Mouse (Mus musculus) MEL (cell line): ENCODE measurements around the gene Nfkbid.

ENCODE experiments used
- BHLHE40 ChIP-seq: IDR thresholded peaks from 2 replicates; pipeline ENCODE4 v1.6.1; 2012; ENCODE audit warnings: low read depth, mild to moderate bottlenecking, inconsistent platforms, low read length, improper control_type of control experiment, borderline replicate concordance
- CTCF ChIP-seq, 3 experiments: IDR thresholded peaks in 2 of 3; conservative IDR thresholded peaks in 1 of 3; 2 replicates each; pipeline ENCODE4 v1.5.1; 2011 to 2012; ENCODE audit warnings: low read length in 3 of 3, low read depth in 2 of 3, mild to moderate bottlenecking in 2 of 3, improper control_type of control experiment in 1 of 3, inconsistent platforms in 1 of 3, mixed read lengths in 1 of 3, moderate library complexity in 1 of 3; ENCODE audit not compliant: control insufficient read depth in 1 of 3, insufficient read depth in 1 of 3, poor library complexity in 1 of 3, severe bottlenecking in 1 of 3
- E2F4 ChIP-seq: IDR thresholded peaks from 2 replicates; pipeline ENCODE4 v1.6.1; 2011; ENCODE audit warnings: low read depth, low read length, improper control_type of control experiment, borderline replicate concordance
- ELF1 ChIP-seq: IDR thresholded peaks from 2 replicates; pipeline ENCODE4 v1.6.1; 2014; ENCODE audit warnings: low read depth, mild to moderate bottlenecking, inconsistent platforms, low read length, improper control_type of control experiment, moderate library complexity
- GABPA ChIP-seq: IDR thresholded peaks from 2 replicates; pipeline ENCODE4 v1.6.1; 2012; ENCODE audit warnings: low read depth, mild to moderate bottlenecking, inconsistent platforms, low read length, improper control_type of control experiment, moderate library complexity
- KAT2A ChIP-seq: conservative IDR thresholded peaks from 2 replicates; pipeline ENCODE4 v1.6.1; 2012; ENCODE audit warnings: low read depth, low read length, improper control_type of control experiment, inconsistent platforms
- MAFK ChIP-seq: IDR thresholded peaks from 2 replicates; pipeline ENCODE4 v1.6.1; 2011; ENCODE audit warnings: low read depth, mild to moderate bottlenecking, low read length, improper control_type of control experiment, borderline replicate concordance
- POLR2A ChIP-seq, 2 experiments: IDR thresholded peaks; 2 replicates each; pipeline ENCODE4 v1.6.1; 2011 to 2012; ENCODE audit warnings: low read length in 2 of 2, mild to moderate bottlenecking in 2 of 2, control low read depth in 1 of 2, improper control_type of control experiment in 1 of 2, low read depth in 1 of 2, moderate library complexity in 1 of 2; ENCODE audit not compliant: control insufficient read depth in 1 of 2, insufficient read depth in 1 of 2, poor library complexity in 1 of 2
- TAL1 ChIP-seq: IDR thresholded peaks from 2 replicates; pipeline ENCODE4 v1.6.1; 2012; ENCODE audit warnings: mild to moderate bottlenecking, inconsistent platforms, low read length, moderate library complexity, mixed read lengths
- TCF12 ChIP-seq: IDR thresholded peaks from 2 replicates; pipeline ENCODE4 v1.6.1; 2014; ENCODE audit warnings: low read depth, mild to moderate bottlenecking, inconsistent platforms, low read length, improper control_type of control experiment, moderate library complexity

DNA sequence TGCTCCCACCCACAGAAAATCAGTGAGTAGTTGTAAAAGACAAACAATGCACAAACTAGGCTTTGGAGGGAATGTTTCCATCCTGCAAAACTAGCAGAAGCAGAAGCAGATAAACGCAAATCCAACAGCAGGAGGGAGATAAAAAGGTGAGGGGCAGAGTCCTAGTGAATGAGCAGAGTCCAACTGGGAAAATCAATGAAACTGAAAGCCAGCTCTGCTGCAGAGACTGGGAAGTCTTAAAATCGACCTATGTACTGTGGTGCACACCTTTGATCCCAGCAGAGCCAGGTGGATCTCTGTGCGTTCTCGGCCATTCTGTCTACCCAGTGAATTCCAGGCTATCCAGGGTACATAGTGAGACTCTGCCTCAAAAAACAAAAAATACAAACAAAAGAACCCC lies 53.5 kb downstream of the Nfkbid start:
- TF ChIP-seq POLR2A (IDR thresholded peaks at IDR 0.05; ENCODE audit: control insufficient read depth in 1 of 2, insufficient read depth in 1 of 2, low read depth in 1 of 2, low read length in 2 of 2, poor library complexity in 1 of 2): no peak
- no peak for TF ChIP-seq TAL1
- TF ChIP-seq E2F4: no peak
- no peak for TF ChIP-seq CTCF (IDR thresholded peaks at IDR 0.05 in 2 of 3, conservative IDR thresholded peaks at IDR 0.05 in 1 of 3; ENCODE audit: control insufficient read depth in 1 of 3, insufficient read depth in 1 of 3, low read depth in 2 of 3, low read length in 3 of 3, poor library complexity in 1 of 3, severe bottlenecking in 1 of 3)
- no peak for TF ChIP-seq TCF12
- no peak for TF ChIP-seq GABPA
- no peak for TF ChIP-seq BHLHE40
- no peak for TF ChIP-seq KAT2A
- TF ChIP-seq ELF1: no peak
- no peak for TF ChIP-seq MAFK
